Mouse (Mus musculus) bone marrow macrophage, adult 2 months (primary cell): ENCODE measurements around the gene Fkbp10.

Source experiments
- CTCF ChIP-seq: IDR thresholded peaks from 2 replicates; pipeline ENCODE4 v1.5.1; 2012; ENCODE audit warnings: low read depth, mild to moderate bottlenecking, low read length, moderate library complexity
- POLR2A ChIP-seq: IDR thresholded peaks from 2 replicates; pipeline ENCODE4 v1.6.1; 2012; ENCODE audit warnings: mild to moderate bottlenecking, low read depth, low read length, borderline replicate concordance

DNA sequence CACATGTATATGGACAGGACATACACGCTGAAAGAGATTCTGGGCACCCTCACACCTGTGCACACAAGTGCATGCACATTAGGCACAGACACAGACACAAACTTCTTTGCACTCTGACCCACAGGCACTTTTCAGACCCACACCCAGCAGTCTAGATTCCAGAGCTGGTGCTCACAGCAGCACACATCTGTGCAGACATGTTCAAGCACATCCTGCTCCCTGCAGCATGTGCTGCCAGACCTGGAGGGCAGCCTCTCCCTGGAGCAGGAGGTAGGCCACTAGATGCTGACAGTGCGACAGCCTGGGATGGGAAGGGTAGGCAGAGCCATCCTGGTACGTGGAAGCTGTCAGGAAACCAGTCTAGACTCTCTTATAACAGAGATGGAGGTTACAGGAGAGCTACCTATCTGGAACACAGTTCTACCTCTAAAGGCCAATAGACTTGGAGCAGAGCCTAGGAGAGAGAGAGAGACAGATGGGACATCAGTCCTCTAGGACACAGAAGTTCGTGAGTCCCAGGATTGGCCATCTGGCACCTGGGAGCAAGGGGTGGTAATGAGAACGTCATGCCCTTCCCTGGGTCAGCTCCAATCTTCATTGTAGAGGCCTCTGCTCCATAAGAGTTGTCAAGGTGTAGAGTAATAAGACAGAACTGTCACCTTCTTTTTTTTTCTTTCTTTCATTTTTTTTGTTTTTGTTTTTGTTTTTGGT, 8.3 kb upstream of the Fkbp10 start:
- TF ChIP-seq CTCF, result no peak
- no peak for TF ChIP-seq POLR2A
